Mouse (Mus musculus) adrenal gland, postnatal 36 days (tissue): Measurements from ENCODE around the gene Xpnpep1. TPM values are rescaled to one million over a fixed set of nuclear protein-coding genes. Genes with fewer than 3 reads are reported as not detected.

Source experiments
- DNase-seq, 2 experiments: peaks; one replicate each; pipeline ENCODE4 v3.0.0; 2021; ENCODE audit warnings: mixed read lengths in 1 of 2
- microRNA-seq: library from miRNA; unstranded; fragments of <30 nt; microRNA quantifications from one replicate; pipeline ENCODE4 v1.2.0, GENCODE M21; 2021
- total RNA-seq, 2 experiments: library from RNA; stranded (reverse); gene quantifications; 2 replicates each; pipeline ENCODE4 v1.2.3; 2021

Xpnpep1 gene
- total RNA-seq, 2 experiments from 2014 or later, result 87.8 to 98.7 TPM

- peak in 1 of 2 experiments; percentile 45 for DNase-seq
Measured at GRCm38 (mm10) chr19:52992880-52993440, 47.1 kb downstream of the Xpnpep1 start.

- no peak for DNase-seq
Measured at GRCm38 (mm10) chr19:52991924-52992323, 48.1 kb downstream of the Xpnpep1 start.

GRCm38 (mm10) chr19:52979020-52979711 lies 60.8 kb downstream of the Xpnpep1 start:
- no peak for DNase-seq

- peak; percentile 74 to 77 for DNase-seq
Measured at GRCm38 (mm10) chr19:52975564-52976185, 64.3 kb downstream of the Xpnpep1 start.

GRCm38 (mm10) chr19:52966339-52966738 lies 73.7 kb downstream of the Xpnpep1 start:
- no peak for DNase-seq

GRCm38 (mm10) chr19:52962745-52963144 lies 77.3 kb downstream of the Xpnpep1 start:
- no peak for DNase-seq

- peak; percentile 39 to 72 for DNase-seq
Measured at GRCm38 (mm10) chr19:52922678-52923495, 117.1 kb downstream of the Xpnpep1 start.

- no peak for DNase-seq
Measured at GRCm38 (mm10) chr19:52904182-52904581, 135.8 kb downstream of the Xpnpep1 start.

GRCm38 (mm10) chr19:52891807-52892442 lies 148.1 kb downstream of the Xpnpep1 start:
- DNase-seq, result no peak

Small RNAs within 50 kb of the gene (microRNA-seq; reads per million reads assigned to microRNA genes)
- not detected for gene Mir6407

Other genes with a start within 250 kb of the Xpnpep1 start
- 10 to 100 TPM; 36.6 to 52.5 TPM for gene Add3, start 100.2 kb upstream of the Xpnpep1 start, total RNA-seq